In the genomic region with DNA sequence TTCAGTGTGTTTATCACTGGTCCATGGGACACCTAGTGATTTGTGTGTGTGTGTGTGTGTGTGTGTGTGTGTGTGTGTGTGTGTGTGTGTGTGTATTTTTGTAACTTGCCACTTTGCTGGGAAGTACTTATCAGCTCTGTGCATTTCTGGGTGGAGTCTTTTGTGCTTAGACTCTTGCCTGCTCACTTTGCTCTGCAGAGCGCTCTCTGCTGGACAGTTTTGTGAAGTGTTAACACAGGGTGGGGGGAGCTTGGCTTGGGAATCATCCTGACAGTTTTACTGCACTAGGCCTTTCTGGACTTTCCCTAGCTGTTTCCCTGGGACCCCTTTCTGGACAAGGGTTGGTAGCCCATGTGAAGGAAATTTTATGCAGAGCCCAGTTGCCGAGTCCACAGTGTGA, we compare ENCODE assay signal across 8 mouse cellular contexts. TPM values are rescaled to one million over a fixed set of nuclear protein-coding genes. Genes with fewer than 3 reads are reported as not detected.
A peak's percentile ranks its signal among the peaks of the same experiment; 100 is the strongest.
DNase-seq lines count a peak whose midpoint lies in the region; ATAC-seq and TF ChIP-seq lines count a peak whose summit lies in the region.

No protein-coding gene starts in this region.

- peak; percentile 57 for ATAC-seq in lung, postnatal 0 days
- no peak for ATAC-seq in stomach, postnatal 0 days (ENCODE audit: low FRiP score, low TSS enrichment)

- DNase-seq in cerebellum, postnatal 4 days (ENCODE audit: low spot score in 2 of 2), result peak; percentile 45 to 73
- DNase-seq in cerebellum, adult 11 months, result no peak
- DNase-seq in A20 (ENCODE audit: low read depth, low spot score), result peak; percentile 31
- peak; percentile 57 for DNase-seq in c-Kit-positive CD71-negative TER-119-negative erythroid progenitor cells, embryonic 14.5 days (ENCODE audit: low read depth)
- peak; percentile 54 to 63 for DNase-seq in gastrocnemius, postnatal 4 days (ENCODE audit: low spot score in 2 of 2)
- DNase-seq in layer of hippocampus, adult 8-10 months (ENCODE audit: low spot score in 2 of 2), result peak; percentile 22 to 60
- DNase-seq in lung, postnatal 0 days (ENCODE audit: low spot score), result peak; percentile 68
- DNase-seq in stomach, postnatal 0 days (ENCODE audit: low spot score), result peak; percentile 69

- H3K9me3 ChIP-seq in lung, postnatal 0 days (ENCODE audit: low read length), result no peaks in the 10 kb centered on the region
- no peaks in the 10 kb centered on the region for H3K9me3 ChIP-seq in stomach, postnatal 0 days (ENCODE audit: control insufficient read depth, low read length)

- WGBS in lung, postnatal 0 days, result 33% methylated on average over 2 of the region's 2 CpGs
- 50% methylated on average over 2 of the region's 2 CpGs for WGBS in stomach, postnatal 0 days

- H3K27ac ChIP-seq in lung, postnatal 0 days (ENCODE audit: low read length), result no peak overlapping the region
- H3K27ac ChIP-seq in stomach, postnatal 0 days (replicated peaks), result no peak overlapping the region

- H3K4me2 ChIP-seq in lung, postnatal 0 days (replicated peaks; ENCODE audit: low read depth, low read length), result no peak overlapping the region
- no peak overlapping the region for H3K4me2 ChIP-seq in stomach, postnatal 0 days (replicated peaks; ENCODE audit: low read depth)

- H3K9ac ChIP-seq in lung, postnatal 0 days (replicated peaks; ENCODE audit: low read depth), result no peak overlapping the region
- H3K9ac ChIP-seq in stomach, postnatal 0 days (ENCODE audit: low read length), result no peak overlapping the region

- TF ChIP-seq CTCF in lung, postnatal 0 days (IDR thresholded peaks at IDR 0.05), result peak; percentile 74
- TF ChIP-seq CTCF in stomach, postnatal 0 days (IDR thresholded peaks at IDR 0.05; ENCODE audit: low read depth), result peak; percentile 80

- no peak overlapping the region for H3K4me3 ChIP-seq in lung, postnatal 0 days (ENCODE audit: low read depth, low read length)
- H3K4me3 ChIP-seq in stomach, postnatal 0 days (ENCODE audit: low read depth, low read length), result no peak overlapping the region

- H3K27me3 ChIP-seq in lung, postnatal 0 days (replicated peaks; ENCODE audit: insufficient read depth, low read length), result no peaks in the 10 kb centered on the region
- H3K27me3 ChIP-seq in stomach, postnatal 0 days (ENCODE audit: control insufficient read depth, insufficient read depth, low read length), result no peaks in the 10 kb centered on the region

- no peaks in the 10 kb centered on the region for H3K36me3 ChIP-seq in lung, postnatal 0 days (ENCODE audit: insufficient read depth, low read length)
- H3K36me3 ChIP-seq in stomach, postnatal 0 days (ENCODE audit: control insufficient read depth, insufficient read depth, low read length), result no peaks in the 10 kb centered on the region

- no peak for TF ChIP-seq EP300 in lung, postnatal 0 days (IDR thresholded peaks at IDR 0.05)
- no peak for TF ChIP-seq EP300 in stomach, postnatal 0 days (optimal IDR thresholded peaks at IDR 0.05)

- no peaks in the 10 kb centered on the region for H3K4me1 ChIP-seq in lung, postnatal 0 days (ENCODE audit: insufficient read depth, low read depth, low read length)
- no peaks in the 10 kb centered on the region for H3K4me1 ChIP-seq in stomach, postnatal 0 days (replicated peaks; ENCODE audit: control insufficient read depth, insufficient read depth)

RNA-seq across cellular contexts. Expression of a gene that starts 12.0 kb away (rescaled TPM):
- total RNA-seq in gastrocnemius, postnatal 4 days (2021), result 10 to 100 TPM; 70.2 to 80.1 TPM
- total RNA-seq in layer of hippocampus, adult 8-10 months (2022), result 100 to 1,000 TPM; 106 to 151 (median 126) TPM
- 79.7 and 93.3 TPM in 2 replicates for polyA plus RNA-seq in lung, postnatal 0 days (2015; fragmentation: Nextera tagmentation; extraction: Ambion mirVana)
- 65.7 and 71.0 TPM in 2 replicates for polyA plus RNA-seq in stomach, postnatal 0 days (2015; fragmentation: Nextera tagmentation; extraction: Ambion mirVana)
